Mouse (Mus musculus): ENCODE measurements around the gene Spata1. TPM values are rescaled to one million over a fixed set of nuclear protein-coding genes. Genes with fewer than 3 reads are reported as not detected.
"Not testable (repeated sequence)": the region's sequence is repeated elsewhere in the genome, so short reads cannot be mapped to it uniquely, and the experiment has no call there.

Gene Spata1
- polyA plus RNA-seq, 1 experiment, result 6.4 TPM

DNA sequence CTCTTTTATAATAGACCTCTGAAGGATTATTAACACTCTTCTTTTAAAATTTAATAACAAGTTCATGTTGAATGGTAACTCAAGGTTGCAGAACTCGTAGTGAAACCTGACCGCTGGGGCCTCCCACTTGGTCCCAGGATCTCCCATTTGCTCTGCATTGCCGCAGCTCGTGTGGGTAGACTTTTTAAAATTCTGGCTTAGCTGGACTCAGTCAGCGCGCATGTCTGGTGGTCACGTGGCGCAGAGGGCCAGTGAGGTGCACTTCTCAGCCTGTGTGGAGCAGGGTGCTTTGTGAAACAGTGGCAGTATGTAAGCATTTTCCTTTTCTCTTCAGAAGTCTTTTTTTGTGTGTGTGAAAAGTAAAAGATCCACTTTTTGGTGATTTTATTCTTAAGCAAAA lies 56.6 kb downstream of the Spata1 start:
- no peak overlapping the region for H3K4me3 ChIP-seq (ENCODE audit: insufficient read depth, low read depth, low read length)
- H3K27ac ChIP-seq (replicated peaks; ENCODE audit: low read depth, low read length), result no peak overlapping the region
- H3K4me1 ChIP-seq (ENCODE audit: control insufficient read depth, insufficient read depth, insufficient read length, low read length), result no peaks in the 10 kb centered on the region; the same call in 1 of the 2 replicates

DNA sequence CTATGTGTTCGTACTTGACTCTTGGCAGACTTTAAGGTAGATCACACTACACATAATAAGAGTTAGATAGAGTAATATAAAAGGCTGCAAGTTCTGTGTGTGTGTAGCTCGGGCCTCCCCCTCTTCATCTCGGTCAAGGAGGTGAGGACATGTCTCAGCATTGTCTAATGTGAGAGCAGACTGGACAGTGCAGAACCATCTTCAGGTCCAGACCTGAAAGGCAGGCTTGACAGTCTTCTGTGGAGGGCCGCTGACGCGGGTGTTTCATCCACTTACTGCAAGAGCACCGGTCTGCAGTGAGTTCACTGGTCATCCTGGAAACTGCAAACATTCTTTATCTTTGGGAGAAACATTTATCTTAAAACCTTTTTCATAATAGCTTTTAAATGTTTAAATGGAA lies 57.1 kb downstream of the Spata1 start:
- Histone ChIP-seq H3K27ac (replicated peaks; ENCODE audit: low read depth, low read length) (no peak overlapping the region), H3K4me3 (ENCODE audit: insufficient read depth, low read depth, low read length) (no peak overlapping the region), H3K4me1 (ENCODE audit: control insufficient read depth, insufficient read depth, insufficient read length, low read length) (no peaks in the 10 kb centered on the region; the same call in 1 of the 2 replicates)

DNA sequence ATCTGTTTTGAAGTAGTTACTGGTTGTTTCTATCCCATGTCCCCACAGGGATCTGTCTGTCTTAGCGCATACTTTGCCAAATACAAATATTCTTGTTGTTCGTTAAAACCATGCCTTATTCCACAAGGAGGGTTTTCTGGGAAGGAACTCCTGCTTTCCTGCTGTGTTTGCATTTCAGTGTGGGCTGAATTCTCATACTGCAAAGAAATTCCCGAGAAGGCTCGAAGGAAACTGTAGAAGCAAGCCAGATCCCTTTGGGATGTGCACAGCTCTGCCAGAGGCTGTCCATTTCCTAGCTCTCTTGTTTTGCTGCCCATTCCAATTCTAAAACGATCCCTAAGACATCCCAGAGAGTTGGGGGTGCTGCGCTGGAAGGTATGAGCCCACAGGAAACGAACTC lies 59.1 kb downstream of the Spata1 start:
- H3K4me1 ChIP-seq (ENCODE audit: control insufficient read depth, insufficient read depth, insufficient read length, low read length), result no peaks in the 10 kb centered on the region; the same call in 1 of the 2 replicates

DNA sequence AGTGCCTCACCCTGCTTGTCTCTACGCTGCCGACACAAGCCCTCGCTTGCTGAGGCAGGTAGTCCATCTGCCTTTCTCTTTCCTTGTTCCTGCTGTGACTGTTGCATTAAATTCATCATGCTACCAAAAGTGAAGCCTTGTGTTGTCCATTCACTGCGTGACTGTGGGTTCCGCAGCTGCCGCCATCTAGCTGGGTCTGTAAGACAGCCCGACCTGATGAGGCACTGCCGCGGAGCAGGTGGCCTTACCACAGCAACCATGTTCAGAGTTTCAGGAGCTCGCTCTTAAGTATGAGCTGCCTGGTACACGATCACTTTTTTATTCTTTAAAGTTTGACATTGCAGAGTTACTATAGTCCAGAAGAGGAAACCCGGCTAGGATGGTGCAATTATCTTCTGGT lies 59.5 kb downstream of the Spata1 start:
- H3K4me3 ChIP-seq (ENCODE audit: insufficient read depth, low read depth, low read length), result no peak overlapping the region

More for the DNA sequence above, 59.1 kb downstream of the Spata1 start:
- Histone ChIP-seq H3K27ac (replicated peaks; ENCODE audit: low read depth, low read length) (no peak overlapping the region), H3K4me3 (ENCODE audit: insufficient read depth, low read depth, low read length) (no peak overlapping the region)

DNA sequence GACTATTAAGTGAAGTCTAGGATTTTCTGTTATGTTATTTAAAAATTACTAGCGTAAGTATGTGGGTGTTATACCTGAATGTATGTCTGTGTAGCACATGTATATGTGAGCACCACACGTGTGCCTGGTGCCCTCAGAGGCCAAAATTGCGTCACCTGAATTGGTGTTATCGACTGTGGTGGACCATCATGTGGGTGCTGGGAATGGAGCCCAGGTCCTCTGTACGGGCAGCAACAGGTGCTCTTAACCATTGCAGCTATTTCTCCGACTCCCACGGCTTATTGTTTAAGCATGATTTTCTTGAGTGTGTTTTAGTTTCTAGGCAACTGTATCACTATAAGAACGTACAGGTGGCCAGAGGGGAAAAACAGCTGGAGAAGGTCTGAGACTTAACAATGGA lies 63.4 kb downstream of the Spata1 start:
- Histone ChIP-seq H3K4me1 (ENCODE audit: control insufficient read depth, insufficient read depth, insufficient read length, low read length) (no peaks in the 10 kb centered on the region; the same call in 1 of the 2 replicates), H3K27ac (replicated peaks; ENCODE audit: low read depth, low read length) (no peak overlapping the region), H3K4me3 (ENCODE audit: insufficient read depth, low read depth, low read length) (no peak overlapping the region)

More for the DNA sequence above, 59.5 kb downstream of the Spata1 start:
- H3K27ac ChIP-seq (replicated peaks; ENCODE audit: low read depth, low read length), result no peak overlapping the region
- no peaks in the 10 kb centered on the region; the same call in 1 of the 2 replicates for H3K4me1 ChIP-seq (ENCODE audit: control insufficient read depth, insufficient read depth, insufficient read length, low read length)

DNA sequence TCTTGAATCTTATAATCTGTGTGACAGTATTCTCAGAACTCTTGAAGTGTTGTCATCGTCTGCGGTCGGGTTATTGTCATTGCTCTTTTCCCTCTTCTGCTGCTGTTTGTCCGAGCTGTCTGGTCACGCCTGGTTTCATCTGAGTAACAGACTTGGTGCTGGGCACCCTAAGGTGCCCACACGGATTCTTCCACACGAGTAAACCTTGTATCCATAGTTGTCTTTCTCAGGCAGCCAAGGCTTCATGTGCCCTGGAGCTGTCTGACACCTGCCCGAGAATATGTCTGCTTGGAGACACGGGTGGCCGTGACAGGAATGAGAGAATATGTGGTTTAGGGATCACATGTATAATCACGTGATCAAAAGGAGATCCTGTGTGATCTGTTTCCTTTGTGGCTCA lies 64.0 kb downstream of the Spata1 start:
- no peaks in the 10 kb centered on the region for H3K4me1 ChIP-seq (ENCODE audit: control insufficient read depth, insufficient read depth, insufficient read length, low read length)
- H3K27ac ChIP-seq (replicated peaks; ENCODE audit: low read depth, low read length), result no peak overlapping the region
- no peak overlapping the region for H3K4me3 ChIP-seq (ENCODE audit: insufficient read depth, low read depth, low read length)

DNA sequence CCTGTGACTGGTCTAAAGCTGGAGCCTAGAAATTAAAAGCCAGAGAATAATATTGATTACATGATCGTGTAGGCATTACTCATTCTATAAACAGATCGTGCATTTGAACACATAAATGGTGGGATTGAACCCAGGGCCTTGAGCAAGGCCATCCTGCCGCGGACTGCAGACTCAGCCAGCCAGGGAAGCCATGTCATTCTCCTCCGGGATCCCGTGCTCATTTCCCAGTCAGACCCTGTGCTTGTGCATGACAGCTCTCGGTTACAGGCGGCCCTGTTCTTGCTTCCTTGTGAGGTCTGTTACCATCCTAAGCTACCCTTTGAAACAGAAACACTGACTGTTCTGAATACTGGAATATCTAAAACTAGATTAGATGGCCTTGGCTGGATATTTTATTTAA lies 64.9 kb downstream of the Spata1 start:
- Histone ChIP-seq H3K4me1 (ENCODE audit: control insufficient read depth, insufficient read depth, insufficient read length, low read length) (no peaks in the 10 kb centered on the region), H3K4me3 (ENCODE audit: insufficient read depth, low read depth, low read length) (no peak overlapping the region), H3K27ac (replicated peaks; ENCODE audit: low read depth, low read length) (no peak overlapping the region)

DNA sequence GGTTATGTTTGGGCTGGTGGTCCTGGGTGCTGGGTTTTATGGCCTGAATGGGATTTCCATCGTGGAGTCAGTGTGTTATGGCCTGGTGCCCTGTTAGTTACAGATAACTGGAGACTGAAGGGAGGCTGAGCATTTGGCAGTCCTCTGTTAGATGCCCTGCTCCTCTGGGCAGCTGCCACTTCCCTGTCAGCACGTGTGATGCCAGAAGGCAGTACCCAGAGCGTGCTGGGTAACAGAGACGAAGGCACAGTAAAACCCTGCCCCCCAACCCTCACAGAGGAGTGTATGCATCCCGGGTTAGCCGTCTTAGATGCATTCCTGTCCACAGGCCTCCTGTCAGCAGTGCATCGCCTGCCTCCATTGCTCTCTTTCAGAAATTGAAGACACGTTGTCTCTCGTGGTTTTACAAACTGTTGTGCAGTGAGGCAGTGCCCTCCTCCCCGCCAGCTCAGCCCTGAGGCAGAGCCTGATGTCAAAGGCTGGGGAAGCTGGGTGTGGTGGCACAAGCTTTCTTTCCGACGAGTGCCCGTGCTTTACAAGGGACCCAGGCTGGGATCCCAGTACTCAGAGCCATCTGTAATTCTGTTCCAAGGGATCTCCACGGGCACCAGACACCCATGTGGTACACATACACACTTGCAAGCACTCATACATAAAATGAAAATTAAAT lies 65.7 kb downstream of the Spata1 start:
- Histone ChIP-seq H3K4me3 (ENCODE audit: insufficient read depth, low read depth, low read length) (no peak overlapping the region), H3K4me1 (ENCODE audit: control insufficient read depth, insufficient read depth, insufficient read length, low read length) (no peaks in the 10 kb centered on the region), H3K27ac (replicated peaks; ENCODE audit: low read depth, low read length) (no peak overlapping the region)

DNA sequence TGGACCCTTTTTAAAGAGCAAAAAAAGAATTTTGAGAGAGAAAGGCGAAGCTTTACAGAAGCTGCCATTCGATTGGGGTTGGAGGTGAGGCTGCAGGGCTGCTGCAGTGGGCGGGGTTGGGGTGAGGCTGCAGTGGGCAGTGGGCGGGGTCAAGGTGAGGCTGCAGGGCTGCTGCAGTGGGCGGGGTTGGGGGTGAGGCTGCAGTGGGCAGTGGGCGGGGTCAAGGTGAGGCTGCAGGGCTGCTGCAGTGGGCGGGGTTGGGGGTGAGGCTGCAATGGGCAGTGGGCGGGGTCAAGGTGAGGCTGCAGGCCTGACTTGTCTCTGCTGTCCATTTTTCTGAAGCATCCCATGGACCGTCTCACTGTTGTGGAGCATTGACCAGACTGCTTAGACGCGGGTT lies 66.5 kb downstream of the Spata1 start:
- H3K4me1 ChIP-seq (ENCODE audit: control insufficient read depth, insufficient read depth, insufficient read length, low read length); H3K27ac ChIP-seq (replicated peaks; ENCODE audit: low read depth, low read length); H3K4me3 ChIP-seq (ENCODE audit: insufficient read depth, low read depth, low read length): not testable (repeated sequence)

DNA sequence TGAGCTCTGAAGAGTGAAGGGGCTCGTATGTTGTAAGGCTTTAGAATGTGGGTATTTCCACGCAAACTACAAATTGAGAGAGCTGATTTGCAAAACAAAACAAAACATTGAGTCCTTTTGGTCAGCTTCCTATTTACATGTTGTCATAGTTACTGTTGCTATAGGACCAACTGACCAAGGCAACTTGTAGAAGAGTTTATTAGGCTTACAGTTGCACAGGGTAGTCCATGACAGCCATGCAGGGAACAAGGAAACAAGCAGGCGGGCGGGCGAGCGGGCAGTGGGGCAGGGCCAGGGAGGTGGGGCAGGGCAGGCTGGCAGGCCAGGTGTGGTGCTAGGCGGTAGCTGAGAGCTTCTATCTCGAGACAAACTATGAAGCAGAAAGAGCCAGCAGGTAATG lies 73.1 kb downstream of the Spata1 start:
- Histone ChIP-seq H3K27ac (replicated peaks; ENCODE audit: low read depth, low read length) (no peak overlapping the region), H3K4me3 (ENCODE audit: insufficient read depth, low read depth, low read length) (no peak overlapping the region), H3K4me1 (ENCODE audit: control insufficient read depth, insufficient read depth, insufficient read length, low read length) (no peaks in the 10 kb centered on the region)

DNA sequence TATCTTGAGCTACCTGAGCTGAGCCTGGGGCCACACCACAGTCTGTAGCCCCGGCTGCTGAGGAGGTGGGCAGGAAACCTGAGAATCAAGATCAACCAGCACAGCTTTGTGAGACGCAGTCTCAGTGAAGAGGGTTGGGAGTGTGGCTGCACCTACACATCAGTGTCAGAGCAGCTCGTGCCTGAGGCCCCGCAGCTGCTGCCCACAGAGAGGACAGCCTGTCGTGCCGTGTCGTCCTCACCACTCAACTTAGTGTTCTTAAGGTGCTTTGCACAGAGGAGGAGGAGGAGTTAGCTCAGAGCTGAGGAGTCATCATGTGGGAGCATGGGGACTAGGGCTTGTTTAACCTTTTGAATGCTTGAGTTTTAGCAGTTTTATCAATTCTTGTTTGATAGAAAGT lies 73.7 kb downstream of the Spata1 start:
- Histone ChIP-seq H3K4me3 (ENCODE audit: insufficient read depth, low read depth, low read length) (no peak overlapping the region), H3K27ac (replicated peaks; ENCODE audit: low read depth, low read length) (no peak overlapping the region), H3K4me1 (ENCODE audit: control insufficient read depth, insufficient read depth, insufficient read length, low read length) (no peaks in the 10 kb centered on the region)

DNA sequence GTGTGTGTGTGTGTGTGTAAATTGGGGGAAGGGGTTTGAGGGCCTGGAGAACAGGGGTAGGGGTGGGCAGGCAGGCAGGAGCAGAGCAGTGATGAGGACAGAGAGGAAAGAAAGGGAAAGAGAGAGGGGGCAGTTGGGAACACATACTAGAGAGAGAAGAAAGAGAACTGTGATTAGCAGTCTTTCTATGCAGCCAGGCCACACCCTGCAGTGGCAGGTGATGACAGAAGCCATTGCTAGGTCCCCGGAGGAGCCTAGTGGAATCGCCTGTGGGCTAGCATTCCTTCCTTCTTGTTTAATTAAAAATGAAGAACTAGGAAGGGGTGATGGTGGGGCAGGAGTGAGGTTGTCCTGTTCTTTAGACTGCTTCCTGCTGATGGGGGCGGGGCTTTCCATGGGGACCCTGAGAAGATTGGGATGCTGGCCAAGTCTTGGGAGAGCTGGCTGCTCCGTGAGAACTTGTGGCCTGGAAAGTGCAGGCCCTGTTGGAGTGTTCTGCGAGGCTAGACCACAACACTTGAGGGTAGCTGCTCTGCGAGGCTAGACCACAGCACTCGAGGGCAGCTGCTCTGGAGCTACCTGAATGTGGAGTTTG lies 75.2 kb downstream of the Spata1 start:
- no peak overlapping the region for H3K4me3 ChIP-seq (ENCODE audit: insufficient read depth, low read depth, low read length)
- H3K27ac ChIP-seq (replicated peaks; ENCODE audit: low read depth, low read length), result no peak overlapping the region
- no peaks in the 10 kb centered on the region for H3K4me1 ChIP-seq (ENCODE audit: control insufficient read depth, insufficient read depth, insufficient read length, low read length)

DNA sequence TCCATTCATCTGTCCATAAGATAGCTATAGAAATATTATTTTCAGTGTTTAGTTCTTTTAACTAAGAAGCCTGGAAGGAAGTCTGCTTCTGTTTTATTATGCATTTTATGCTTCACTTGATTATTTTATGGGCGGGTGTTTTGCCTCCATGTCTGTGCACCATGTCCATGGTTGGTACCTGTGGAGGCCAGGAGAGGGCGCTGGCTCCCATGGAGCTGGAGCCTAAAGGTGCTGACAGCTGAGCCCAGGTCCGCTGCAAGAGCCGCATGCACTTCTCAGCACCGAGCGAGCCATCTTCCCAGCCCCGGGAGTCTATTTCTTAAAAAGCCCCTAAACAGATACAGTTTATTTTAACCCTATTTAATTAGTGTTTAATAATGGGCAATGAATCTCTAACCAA lies 75.8 kb downstream of the Spata1 start:
- Histone ChIP-seq H3K4me3 (ENCODE audit: insufficient read depth, low read depth, low read length) (no peak overlapping the region), H3K27ac (replicated peaks; ENCODE audit: low read depth, low read length) (no peak overlapping the region), H3K4me1 (ENCODE audit: control insufficient read depth, insufficient read depth, insufficient read length, low read length) (no peaks in the 10 kb centered on the region)

DNA sequence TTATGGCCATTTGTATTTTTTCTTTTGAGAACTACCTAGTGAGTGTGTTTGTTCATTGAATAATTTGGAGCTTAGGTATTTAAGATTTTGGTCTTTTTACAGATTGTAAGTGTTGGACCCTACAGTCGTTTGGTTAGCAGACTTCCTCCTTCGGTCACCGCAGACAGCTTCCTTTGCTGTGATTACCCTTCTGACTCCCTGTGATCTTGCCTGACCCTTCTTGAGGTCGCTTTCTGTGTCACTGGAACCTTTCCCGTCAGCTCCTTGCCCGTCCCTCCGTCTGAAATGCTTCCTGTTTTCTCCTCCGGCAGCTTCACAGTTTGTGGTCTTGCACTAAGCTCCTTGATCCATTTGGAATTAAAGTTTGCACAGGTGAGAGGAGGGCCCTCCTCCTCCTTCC lies 77.8 kb downstream of the Spata1 start:
- Histone ChIP-seq H3K27ac (replicated peaks; ENCODE audit: low read depth, low read length) (no peak overlapping the region), H3K4me3 (ENCODE audit: insufficient read depth, low read depth, low read length) (no peak overlapping the region), H3K4me1 (ENCODE audit: control insufficient read depth, insufficient read depth, insufficient read length, low read length) (no peaks in the 10 kb centered on the region)

DNA sequence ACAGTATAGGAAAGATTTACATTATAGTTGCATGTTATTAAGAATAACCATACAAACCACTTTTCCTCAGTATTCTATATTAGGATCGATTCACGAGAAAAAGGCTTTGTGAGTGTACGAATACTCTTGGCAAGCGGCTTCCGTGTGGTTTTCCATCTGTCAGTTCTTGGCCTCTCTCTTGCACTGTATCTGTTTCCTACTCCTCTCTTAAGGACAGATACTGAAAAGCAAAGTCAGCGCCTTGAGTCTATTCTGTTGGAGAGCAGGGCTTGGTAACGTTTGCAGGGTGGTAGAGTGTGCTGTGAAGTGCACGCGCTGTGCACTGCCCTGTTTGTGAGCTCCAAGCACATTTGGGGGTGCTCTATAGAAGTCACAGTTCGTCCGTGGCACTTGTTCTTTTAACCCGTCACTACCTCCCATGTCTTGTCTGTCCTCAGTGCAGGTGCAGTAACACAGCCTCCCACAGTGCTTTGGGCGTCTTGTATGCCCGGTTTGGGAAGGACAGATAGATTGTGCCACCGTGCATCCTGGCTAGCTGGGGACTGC lies 79.5 kb downstream of the Spata1 start:
- Histone ChIP-seq H3K27ac (replicated peaks; ENCODE audit: low read depth, low read length) (no peak overlapping the region), H3K4me1 (ENCODE audit: control insufficient read depth, insufficient read depth, insufficient read length, low read length) (no peaks in the 10 kb centered on the region), H3K4me3 (ENCODE audit: insufficient read depth, low read depth, low read length) (no peak overlapping the region)

DNA sequence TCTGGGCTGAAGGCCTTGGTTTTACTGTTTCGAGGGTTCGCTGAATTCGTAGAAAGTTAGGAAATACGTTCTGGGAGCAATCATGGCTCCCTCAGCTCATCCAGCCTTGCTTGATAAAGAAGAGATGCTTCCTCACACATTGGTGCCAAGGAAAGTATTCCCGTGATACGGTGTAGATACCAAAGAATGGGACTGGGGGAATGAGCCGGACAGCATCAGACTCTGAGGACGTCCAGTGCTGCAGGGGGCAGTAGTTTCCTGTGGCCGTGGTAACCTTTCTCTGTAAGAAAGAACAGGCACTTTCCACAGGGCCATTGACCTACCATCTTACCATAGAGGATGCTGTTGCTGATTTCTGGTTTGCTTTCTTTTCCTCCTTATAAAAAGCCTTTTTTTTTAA lies 80.0 kb downstream of the Spata1 start:
- Histone ChIP-seq H3K4me3 (ENCODE audit: insufficient read depth, low read depth, low read length) (no peak overlapping the region), H3K27ac (replicated peaks; ENCODE audit: low read depth, low read length) (no peak overlapping the region), H3K4me1 (ENCODE audit: control insufficient read depth, insufficient read depth, insufficient read length, low read length) (no peaks in the 10 kb centered on the region)
